Mouse (Mus musculus): Measurements from ENCODE around the gene Rps27rt. TPM values are rescaled to one million over a fixed set of nuclear protein-coding genes. Genes with fewer than 3 reads are reported as not detected.
A peak's percentile ranks its signal among the peaks of the same experiment; 100 is the strongest.
"Not testable (repeated sequence)": the region's sequence is repeated elsewhere in the genome, so short reads cannot be mapped to it uniquely, and the experiment has no call there.

The Rps27rt gene
- total RNA-seq, 2 experiments from 2014 or later: 15.8 to 18.0 TPM

DNA sequence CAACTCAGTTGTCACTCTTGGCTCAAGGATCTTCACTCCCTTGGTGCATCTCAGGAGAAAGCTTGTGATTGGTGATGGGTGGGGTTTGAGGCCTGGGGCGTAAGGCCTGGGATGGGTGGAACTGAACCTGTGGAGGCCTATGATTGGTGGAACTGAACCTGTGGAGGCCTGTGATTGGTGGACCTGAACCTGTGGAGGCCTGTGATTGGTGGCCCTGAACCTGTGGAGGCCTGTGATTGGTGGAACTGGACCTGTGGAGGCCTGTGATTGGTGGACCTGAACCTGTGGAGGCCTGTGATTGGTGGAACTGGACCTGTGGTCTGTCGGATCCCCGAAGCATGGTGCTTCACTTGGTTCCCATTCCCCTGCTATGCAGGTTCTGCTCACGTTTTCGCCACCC is 3.2 kb upstream of the Rps27rt start:
- DNase-seq: no peak

DNA sequence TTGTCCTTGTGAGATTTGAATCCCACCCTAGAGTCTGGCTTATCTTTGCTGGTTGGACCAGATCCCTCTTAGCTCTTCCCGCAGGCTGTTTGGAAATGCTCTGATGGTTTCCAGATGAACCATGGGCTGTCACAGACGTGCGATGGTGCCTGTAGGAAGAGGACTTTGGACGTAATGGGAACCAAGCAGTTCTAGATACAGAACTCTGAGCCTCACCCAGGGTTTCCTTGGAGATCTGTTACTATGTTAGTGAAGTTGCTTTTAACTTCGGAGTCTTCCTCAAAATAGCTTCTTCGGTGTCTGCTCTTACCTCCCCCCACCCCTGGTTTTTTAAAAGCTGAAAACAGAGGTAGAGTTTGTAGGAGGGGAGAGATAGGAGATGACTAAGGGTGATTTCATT is 2.6 kb downstream of the Rps27rt start:
- DNase-seq: no peak

DNA sequence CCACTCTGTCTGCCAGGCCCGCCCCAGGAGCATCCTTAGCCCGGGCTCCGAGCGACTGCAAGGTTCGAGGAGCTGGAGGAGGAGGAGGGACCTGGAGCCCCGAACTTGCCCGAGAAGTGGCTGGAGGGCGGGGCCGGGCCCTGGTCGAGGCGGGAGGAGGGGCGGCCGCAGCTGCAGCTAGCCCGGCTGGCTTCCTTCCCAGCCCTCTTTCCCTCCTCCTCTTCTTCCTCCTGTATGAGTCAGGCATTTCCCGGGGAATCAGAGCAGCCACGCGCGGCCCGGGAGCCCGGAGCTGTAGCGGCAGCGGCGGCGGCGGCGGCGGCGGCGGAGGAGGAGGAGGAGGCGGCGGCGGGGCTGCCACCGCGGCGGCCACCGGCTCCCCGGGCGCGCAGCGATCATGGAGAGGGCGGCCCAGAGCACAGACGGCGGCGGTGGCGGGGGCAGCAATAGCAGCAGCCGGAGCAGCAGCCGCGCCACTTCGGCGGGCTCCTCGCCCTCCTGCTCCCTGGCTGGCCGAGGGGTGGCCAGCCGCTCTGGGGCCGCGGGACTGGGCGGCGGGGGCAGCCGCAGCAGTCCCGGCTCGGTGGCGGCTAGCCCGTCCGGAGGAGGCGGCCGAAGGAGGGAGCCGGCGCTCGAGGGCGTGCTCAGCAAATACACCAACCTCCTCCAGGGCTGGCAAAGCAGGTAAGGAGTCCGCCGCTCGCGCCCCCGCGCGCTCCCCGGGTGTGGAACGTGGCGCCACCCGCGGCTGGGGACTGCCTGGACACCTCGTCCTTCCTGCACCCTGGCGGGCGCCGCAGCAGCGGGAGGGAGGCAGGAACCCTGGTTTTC is 4.0 kb downstream of the Rps27rt start, which contains the start of gene Osbpl10:
Gene Osbpl10, plus strand, starts transcription at position 289 of the 831 bp plus-strand sequence.
- DNase-seq: peak; percentile 86 to 93

DNA sequence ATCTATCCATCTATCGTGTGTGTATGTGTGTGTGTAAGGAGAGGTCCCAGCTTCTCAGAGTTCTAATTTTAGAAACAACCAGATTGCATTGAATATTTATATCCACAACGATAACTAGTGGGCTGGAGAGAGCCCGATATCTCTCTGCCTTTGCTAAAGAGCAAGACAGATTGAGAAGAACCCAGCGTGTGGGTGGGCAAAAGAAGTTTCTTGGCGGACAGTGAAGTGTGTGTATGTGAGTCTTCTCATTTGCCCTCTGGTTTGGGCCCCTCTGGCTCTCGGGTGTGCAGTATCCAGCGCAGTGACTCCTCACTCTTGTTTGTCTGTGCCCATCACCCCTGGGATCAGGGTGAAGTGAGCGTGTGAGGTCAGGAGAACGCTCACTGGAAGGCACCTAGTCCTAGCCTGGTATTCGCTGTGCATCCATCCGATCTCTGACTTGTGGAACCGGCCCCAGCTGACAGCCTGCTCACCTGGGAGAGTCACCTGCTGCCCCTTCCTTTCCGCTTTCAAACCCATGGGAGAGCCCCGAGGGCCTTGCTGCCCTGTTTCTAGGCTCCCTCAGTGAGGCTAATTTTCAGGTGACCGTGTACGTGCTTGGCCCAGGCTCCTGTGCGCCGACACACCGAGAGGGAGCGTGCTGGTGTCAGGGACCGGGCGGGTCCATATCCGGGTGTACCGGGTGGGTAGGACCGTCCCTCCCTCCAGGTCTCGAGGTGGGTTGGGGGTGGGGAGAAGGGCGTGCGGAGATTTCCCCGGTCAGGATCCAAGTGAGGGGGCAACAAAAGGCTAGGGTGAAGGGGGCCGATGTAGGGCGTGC is 4.9 kb downstream of the Rps27rt start:
- DNase-seq: peak in 1 of 2 experiments; percentile 14

DNA sequence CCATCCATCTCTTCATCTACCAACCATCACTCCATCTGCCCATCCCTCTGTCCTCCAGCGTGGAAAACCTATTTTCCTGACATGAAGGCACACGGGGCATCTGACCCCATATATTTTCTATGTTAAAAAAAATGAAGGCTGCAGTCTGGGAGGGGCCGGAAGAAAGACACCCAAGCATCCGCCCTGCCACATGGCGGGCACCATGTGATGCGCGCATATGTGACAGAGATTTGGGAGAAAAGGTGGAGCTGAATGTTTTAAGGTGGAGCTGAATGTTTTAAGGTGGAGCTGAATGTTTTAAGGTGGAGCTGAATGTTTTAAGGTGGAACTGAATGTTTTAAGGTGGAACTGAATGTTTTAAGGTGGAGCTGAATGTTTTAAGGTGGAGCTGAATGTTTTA is 16.3 kb downstream of the Rps27rt start:
- DNase-seq: not testable (repeated sequence)

DNA sequence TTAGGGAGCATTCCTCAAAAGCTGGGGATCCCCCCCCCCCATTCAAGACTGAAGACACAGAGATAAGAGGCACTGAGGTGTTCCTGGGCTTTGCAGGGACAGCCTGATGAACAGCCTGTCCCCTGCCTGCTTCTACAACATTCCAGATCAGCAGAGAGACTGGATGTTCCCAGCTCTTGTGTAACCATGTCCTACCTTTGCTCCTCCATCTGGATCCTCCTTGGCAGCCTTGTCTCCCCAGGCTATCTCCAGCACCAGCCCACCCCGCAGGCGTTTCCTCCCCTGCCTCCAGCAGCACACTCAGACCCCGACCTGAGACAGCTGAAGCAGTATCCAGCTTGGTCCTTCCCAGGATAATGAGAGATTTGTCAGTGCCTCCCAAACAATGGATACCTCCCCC is 18.4 kb downstream of the Rps27rt start:
- DNase-seq: no peak

DNA sequence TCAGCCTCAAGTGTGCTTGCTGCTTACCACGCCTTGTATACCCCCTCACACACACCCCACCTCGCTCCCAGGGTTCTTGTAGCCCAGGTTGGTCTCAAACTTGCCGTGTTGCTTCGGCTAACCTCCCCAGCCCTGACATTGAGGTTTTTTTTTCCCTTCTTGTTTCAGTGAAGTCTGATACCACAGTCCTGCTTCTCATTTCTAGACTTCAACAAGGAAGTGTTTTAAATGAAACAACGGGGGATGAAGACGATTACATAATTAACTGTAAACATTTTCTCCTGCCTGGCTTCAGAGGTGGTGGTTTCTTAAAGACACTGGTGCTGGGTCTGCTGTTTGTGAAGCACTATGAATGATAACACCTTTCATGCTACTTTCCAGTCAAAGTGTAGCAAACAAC is 21.7 kb downstream of the Rps27rt start:
- DNase-seq: no peak

DNA sequence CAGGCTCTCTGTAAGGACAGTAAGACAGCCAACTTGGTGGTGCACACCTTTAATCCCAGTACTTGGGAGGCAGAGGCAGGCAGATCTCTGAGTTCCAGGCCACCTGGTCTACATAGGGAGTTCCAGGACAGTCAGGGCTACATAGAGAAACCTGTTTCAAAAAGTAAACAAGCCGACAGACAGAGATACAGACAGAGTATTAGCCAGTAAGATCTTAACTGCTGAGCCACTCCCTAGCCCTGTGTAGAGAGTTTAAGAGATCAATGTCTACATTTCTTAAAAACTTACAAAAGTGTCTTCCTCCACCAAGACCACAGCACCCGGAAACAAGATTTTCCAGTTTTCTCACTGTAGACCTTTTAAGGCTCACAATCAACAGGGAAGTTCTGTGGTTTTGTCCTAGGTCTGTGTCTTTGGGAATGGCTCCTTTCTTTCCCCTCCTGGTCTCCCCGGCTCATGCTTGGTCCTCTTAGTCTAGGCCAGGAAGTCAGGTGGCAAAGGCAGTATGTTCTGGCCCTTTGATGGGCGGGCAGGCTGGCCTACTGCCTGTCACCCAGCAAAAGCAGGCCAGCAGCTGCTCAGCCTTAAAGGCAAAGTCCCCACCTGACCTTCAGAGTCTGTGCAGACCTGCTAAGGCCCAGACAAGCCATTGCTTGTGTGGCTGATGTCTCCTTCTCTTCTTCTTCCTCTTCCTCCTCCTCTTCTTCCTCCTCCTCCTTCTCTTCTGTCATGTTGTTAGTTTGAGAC is 22.3 kb downstream of the Rps27rt start:
- peak; percentile 39 to 51 for DNase-seq

DNA sequence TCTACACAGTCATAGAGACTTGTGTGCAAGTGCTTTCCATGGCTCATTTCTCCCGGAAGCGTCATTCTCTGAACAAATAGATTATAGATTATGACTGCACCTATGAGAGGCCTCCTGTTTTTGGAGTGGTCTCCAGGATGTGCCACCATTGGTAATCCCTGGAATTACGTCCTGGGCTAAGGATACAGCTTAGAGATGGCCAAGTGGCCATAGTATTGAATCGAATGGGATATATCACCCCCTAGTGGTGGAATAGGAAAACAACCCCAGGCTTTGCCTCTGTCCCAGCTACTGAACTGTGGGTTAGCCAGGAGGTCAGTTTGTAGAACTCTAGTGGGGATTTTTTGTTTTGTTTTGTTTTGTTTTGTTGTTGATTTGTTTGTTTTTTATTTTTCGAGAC is 25.6 kb downstream of the Rps27rt start:
- DNase-seq: peak; percentile 39 to 70

DNA sequence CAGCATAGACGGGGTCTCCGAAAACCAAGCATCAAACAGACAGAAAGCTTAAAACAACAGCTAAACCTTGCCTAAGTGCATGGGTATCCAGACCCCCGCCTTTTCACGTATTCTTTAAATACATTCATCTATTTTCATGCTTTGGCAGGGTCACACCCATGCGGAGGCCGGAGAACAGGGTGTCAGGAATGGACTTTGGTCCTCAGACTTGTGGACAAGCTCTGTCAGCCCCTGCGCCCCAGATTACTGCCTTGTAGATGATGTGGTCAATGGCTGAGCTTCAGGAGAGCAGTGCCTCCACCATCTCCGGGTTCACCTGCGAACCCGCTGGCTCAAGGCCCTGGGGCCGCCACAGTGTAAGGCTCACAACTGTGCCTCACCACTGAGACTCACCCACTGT is 27.2 kb downstream of the Rps27rt start:
- no peak for DNase-seq

DNA sequence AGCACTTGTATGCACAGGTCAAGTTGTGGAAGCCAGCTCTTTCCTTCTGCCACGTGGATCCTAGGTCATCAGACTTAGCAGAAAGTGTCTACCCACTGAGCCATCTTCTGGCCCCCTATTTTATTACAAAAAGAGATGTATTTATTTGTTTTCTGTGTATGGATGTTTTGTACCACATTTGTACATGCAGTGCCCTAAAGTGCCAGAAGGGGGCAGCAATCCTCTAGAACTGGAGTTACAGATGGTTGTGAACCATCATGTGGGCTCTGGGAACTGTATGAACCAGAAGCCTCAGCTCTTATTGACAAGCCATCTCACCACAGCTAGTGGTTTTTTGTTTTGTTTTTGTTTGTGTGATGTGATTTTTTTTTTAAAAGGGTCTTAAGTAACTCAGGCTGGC is 29.7 kb downstream of the Rps27rt start:
- peak in 1 of 2 experiments; percentile 34 for DNase-seq

DNA sequence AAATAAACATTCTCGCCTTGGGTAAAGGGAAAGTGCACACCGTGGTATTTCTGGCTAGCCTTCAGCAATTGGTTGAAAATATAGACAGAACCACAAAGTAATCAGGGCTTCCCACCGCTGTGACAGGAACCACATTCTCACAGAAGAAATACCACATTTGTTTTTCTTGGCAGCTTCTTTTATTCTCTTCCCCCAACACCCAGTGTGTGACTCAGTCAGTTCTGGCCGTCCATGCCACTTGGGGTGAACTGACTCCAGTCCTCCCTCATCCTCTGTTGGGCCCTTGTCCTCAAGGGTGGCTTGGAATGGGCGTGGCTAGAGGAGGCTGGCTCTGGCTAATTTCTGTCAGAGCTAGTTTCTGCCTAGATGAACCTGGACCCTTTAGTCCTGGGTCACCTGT is 34.1 kb downstream of the Rps27rt start:
- DNase-seq: peak; percentile 38 to 64

DNA sequence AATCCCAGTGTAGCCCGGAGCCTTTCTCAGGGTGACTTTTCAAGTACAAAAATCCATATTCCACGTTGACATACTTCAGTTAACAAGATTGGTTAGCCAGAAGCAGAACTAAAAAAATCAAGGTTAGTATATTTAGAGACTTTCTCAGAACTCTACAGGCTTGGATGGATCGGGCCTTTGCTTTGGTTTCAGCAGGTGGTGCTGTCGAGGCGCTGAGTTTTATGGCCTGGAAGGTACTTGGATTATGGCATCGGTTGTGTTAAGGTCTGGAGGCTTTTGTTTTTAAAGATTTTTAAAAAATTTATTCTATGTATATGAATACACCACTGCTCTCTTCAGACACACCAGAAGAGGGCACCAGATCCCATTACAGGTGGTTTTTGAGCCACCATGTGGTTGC is 37.0 kb downstream of the Rps27rt start:
- no peak for DNase-seq

DNA sequence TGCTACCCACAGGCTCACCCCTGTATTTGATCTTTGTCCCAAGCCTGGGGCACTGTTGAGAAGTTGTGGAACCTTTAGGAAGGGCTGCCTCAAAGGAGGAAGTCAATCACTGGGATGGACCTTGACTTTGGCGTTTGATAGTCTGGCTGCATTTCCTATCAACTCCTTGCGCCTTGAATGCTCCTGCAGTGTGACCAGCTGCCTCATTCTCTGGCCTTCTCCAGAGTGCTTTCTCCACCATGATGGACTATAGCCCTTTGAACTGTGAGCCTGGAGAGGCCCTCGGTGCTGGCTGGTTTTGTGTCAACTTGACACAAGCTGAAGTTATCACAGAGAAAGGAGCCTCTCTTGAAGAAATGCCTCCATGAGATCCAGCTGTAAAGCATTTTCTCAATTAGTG is 37.9 kb downstream of the Rps27rt start:
- DNase-seq: no peak

DNA sequence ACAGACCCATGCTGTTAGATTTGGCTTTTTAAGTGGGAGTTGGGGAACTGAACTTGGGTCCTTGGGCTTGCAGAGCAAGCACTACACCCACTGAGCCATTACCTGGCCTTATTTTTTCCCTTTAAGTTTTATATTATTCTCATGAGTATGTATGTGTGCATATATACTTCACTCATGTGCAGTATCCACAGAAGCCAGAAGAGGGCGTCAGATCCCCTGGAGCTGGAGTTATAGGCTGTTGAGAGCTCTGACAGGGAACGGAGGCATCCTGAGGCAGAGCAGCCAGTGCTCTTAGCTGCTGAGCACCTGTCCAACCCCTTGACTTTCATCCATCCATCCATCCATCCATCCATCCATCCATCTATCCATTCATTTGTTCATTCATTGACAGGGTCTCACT is 45.9 kb downstream of the Rps27rt start:
- DNase-seq: no peak

DNA sequence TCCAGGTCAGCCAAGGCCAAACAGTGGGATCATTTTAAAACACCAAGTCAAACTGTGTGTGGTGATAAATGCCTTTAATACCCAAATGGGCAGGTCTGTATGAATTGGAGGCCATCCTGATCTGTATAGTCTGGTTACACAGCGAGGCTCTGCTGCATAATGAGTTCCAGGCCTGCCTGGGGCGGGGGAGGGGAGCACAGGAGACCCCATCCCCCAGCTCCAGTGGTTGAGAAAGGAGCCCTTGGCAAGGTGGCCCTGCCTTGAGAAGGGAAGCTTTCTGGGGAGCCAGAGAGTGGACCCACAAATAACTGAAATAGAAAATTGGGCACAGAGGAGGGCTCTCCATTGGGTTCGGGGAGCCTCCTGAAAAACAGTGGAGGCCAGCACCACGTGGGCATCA is 47.2 kb downstream of the Rps27rt start:
- DNase-seq: no peak

DNA sequence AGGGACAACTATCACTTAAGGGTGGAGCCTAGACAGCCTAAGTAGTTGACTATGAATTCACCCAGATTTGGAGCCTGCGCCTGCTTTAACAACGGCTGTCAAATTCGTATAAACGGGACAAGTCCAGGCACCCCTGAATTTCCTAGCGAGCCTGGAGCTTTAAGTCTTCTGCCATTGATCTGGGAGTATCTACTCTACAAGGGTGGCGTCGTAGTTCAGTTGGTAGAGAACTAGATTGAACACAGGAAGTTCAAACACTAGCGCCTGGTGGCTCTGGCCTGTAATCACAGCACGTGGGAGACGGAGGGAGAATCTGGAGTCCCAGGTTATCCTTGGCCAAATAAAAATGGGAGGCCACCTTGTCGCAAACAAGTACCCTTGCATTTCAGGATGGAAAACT is 48.3 kb downstream of the Rps27rt start:
- DNase-seq: no peak

DNA sequence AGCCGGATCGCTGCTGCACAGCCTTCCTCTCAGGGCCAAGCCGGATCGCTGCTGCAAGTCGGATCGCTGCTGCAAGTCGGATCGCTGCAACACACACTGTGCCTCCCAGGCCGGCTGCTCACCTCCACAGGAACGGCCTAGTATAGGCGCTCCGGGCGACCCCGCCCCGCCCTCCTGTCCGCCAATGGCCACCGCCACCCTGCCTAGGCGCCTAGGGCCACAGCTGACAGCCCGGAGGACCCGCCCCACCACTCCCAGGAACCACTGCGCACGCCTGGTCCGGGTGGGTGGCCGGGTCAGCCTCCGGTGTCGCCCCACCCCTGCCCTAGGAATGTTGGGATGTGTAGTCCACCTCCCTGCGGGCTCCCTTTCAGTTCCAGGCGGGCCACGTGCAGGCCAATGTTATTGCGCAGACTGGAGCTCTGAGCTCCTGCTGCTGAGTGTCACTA is 48.8 kb downstream of the Rps27rt start, which contains the start of gene Gpd1l:
Gene Gpd1l, minus strand, starts transcription at position 265 of the 449 bp plus-strand sequence.
- peak; percentile 97 to 99 for DNase-seq

DNA sequence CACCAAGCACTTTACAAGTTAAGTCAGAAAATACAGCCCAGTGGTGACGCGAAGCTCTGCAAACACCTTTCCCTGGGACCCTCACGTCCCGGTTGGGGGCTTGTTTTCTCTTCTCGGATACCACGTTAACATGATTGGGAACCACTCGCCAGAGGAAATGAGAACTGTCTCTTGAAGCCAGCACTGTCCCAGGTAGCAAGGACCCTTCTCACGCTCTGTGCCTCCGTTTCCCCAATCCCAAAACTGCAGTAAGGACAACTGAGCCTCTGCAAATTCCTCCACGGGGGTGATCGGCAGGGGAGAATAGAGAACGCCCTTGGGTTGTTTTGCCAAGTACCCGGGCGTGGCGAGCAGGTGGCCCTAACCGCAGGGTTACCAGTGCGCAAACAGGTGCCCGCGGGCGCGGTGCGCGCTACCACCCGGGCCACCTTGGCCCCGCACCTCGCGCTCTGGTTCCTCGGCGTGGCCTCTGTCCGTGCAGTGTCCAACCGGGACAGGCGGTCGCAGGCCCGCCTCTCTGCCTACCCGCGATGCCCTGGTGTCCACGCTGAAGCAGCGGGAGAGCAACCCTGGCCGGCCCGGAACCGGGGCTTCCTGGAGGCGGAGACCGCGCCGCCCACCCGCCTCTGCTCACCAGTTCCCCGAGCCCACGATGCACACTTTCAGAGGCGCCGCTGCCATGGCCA is 49.4 kb downstream of the Rps27rt start:
- DNase-seq: no peak

DNA sequence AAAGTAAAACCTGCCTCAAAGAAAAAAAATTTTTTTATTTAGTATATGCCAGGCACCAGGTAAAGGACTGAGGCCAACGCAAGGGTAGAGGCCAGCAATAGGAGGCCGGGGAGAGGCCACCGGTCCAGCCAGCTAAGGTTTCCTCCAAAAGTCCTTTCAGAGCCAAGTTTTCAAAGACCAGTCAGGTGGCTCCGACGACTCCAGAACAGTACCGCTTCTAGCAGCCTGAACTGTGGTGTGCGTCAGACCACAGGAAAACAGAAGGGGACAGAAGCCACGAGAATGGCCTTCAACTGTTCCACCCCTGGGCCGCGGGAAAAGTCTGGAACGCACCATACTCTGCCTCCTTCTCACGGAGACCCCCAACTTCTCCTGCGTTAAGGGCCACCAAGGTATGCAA is 49.9 kb downstream of the Rps27rt start:
- DNase-seq: peak; percentile 13 to 38

Data from heart, adult 18-20 months (tissue).